Mouse (Mus musculus): ENCODE measurements at regions not wholly inside any gene's neighbourhood (a gene's known extent, or its start where the extent isn't known, plus 50 kb on each side); places are given as distances from the start of the nearest gene placed in this dataset.

GRCm38 (mm10) chr15:46945423-46945822 lies 6811.3 kb downstream of the 9330182O14Rik start:
- Histone ChIP-seq H3K36me3 (ENCODE audit: insufficient read depth, low read length) (no peaks in the 10 kb centered on the region), H3K4me2 (ENCODE audit: low read depth, low read length, poor library complexity, severe bottlenecking) (no peak overlapping the region), H3K9me3 (ENCODE audit: low read length) (no peaks in the 10 kb centered on the region), H3K27me3 (ENCODE audit: insufficient read depth, low read length) (no peaks in the 10 kb centered on the region), H3K4me1 (ENCODE audit: insufficient read depth, low read length) (no peaks in the 10 kb centered on the region), H3K4me3 (ENCODE audit: low read depth, low read length) (no peak overlapping the region), H3K27ac (ENCODE audit: low read depth, low read length) (no peak overlapping the region), H3K9ac (replicated peaks; ENCODE audit: low read length, poor library complexity, severe bottlenecking) (no peak overlapping the region)
- DNase-seq (ENCODE audit: low spot score) (no peak), ATAC-seq (ENCODE audit: low FRiP score) (no peak)
- TF ChIP-seq CTCF (IDR thresholded peaks at IDR 0.05): no peak
- 90% methylated on average over 4 of the region's 4 CpGs for WGBS

GRCm38 (mm10) chr15:46990201-46990600 lies 6856.0 kb downstream of the 9330182O14Rik start:
- DNase-seq (ENCODE audit: low spot score): peak; percentile 38
- WGBS: 41% methylated on average over 3 of the region's 3 CpGs

GRCm38 (mm10) chr15:46997106-46997505 lies 6862.9 kb downstream of the 9330182O14Rik start:
- no peaks in the 10 kb centered on the region for H3K4me1 ChIP-seq (ENCODE audit: insufficient read depth, low read length)
- H3K4me3 ChIP-seq (ENCODE audit: low read depth, low read length): no peak overlapping the region
- ATAC-seq (ENCODE audit: low FRiP score): no peak
- no peaks in the 10 kb centered on the region for H3K27me3 ChIP-seq (ENCODE audit: insufficient read depth, low read length)
- WGBS: 62% methylated on average over 3 of the region's 3 CpGs
- TF ChIP-seq CTCF (IDR thresholded peaks at IDR 0.05): peak; percentile 39
- no peaks in the 10 kb centered on the region for H3K36me3 ChIP-seq (ENCODE audit: insufficient read depth, low read length)
- no peak overlapping the region for H3K4me2 ChIP-seq (ENCODE audit: low read depth, low read length, poor library complexity, severe bottlenecking)
- H3K27ac ChIP-seq (ENCODE audit: low read depth, low read length): no peak overlapping the region
- no peak for DNase-seq (ENCODE audit: low spot score)
- H3K9ac ChIP-seq (replicated peaks; ENCODE audit: low read length, poor library complexity, severe bottlenecking): no peak overlapping the region
- no peaks in the 10 kb centered on the region for H3K9me3 ChIP-seq (ENCODE audit: low read length)

More at GRCm38 (mm10) chr15:46990201-46990600, 6856.0 kb downstream of the 9330182O14Rik start:
- H3K4me2 ChIP-seq (ENCODE audit: low read depth, low read length, poor library complexity, severe bottlenecking): no peak overlapping the region
- H3K9me3 ChIP-seq (ENCODE audit: low read length): no peaks in the 10 kb centered on the region
- no peak overlapping the region for H3K4me3 ChIP-seq (ENCODE audit: low read depth, low read length)
- no peaks in the 10 kb centered on the region for H3K4me1 ChIP-seq (ENCODE audit: insufficient read depth, low read length)
- TF ChIP-seq CTCF (IDR thresholded peaks at IDR 0.05): peak; percentile 60
- H3K27me3 ChIP-seq (ENCODE audit: insufficient read depth, low read length): no peaks in the 10 kb centered on the region
- no peak overlapping the region for H3K27ac ChIP-seq (ENCODE audit: low read depth, low read length)
- H3K9ac ChIP-seq (replicated peaks; ENCODE audit: low read length, poor library complexity, severe bottlenecking): no peak overlapping the region
- no peak for ATAC-seq (ENCODE audit: low FRiP score)
- no peaks in the 10 kb centered on the region for H3K36me3 ChIP-seq (ENCODE audit: insufficient read depth, low read length)
